ENCODE assay signal across 18 mouse cellular contexts in the genomic region with DNA sequence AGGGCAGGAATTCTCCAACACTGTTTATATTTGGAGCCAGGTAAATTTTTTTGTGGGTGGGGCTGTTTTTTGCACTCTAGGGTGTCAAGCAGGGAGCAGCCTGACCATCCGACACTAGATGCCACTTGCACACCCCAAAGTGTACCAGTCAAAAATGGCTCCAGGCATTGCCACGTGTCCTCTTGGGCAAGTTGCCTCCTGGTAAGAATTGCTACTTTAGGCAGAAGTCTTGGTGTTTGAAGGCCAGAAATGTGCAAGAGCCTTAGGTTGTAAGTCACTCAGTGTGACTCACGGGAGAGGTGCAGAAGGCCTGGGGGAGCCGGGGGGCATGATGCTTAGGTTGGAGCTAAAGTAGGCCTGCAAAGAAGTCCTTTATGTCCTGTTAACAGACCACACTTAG. TPM values are rescaled to one million over a fixed set of nuclear protein-coding genes. Genes with fewer than 3 reads are reported as not detected.
DNase-seq lines count a peak whose midpoint lies in the region; ATAC-seq lines count a peak whose summit lies in the region.
"Had no signal": no experiment of that assay in that cellular context is flagged by ENCODE, and none has a peak within 500 bp of the region (broad histone marks: within the 10 kb centered on the region; RNA-seq: fewer than 3 reads in every experiment).

No protein-coding gene starts in this region.

- H3K4me2 ChIP-seq in heart, embryonic 13.5 days = no peak overlapping the region
- H3K4me2 ChIP-seq in intestine, embryonic 16.5 days (ENCODE audit: low read depth, low read length) = no peak overlapping the region
- no peak overlapping the region for H3K4me2 ChIP-seq in intestine, embryonic 15.5 days (replicated peaks)
- H3K4me2 ChIP-seq: heart, embryonic 11.5 days; hindbrain, embryonic 15.5 days had no signal

- peaks cover 92% of the 10 kb centered on the region for H3K36me3 ChIP-seq in heart, embryonic 13.5 days
- H3K36me3 ChIP-seq in intestine, embryonic 16.5 days (ENCODE audit: control insufficient read depth, insufficient read depth, low read length) = peaks cover 21% of the 10 kb centered on the region
- H3K36me3 ChIP-seq in intestine, embryonic 15.5 days = peaks cover 31% of the 10 kb centered on the region

- no peaks in the 10 kb centered on the region for H3K27me3 ChIP-seq in heart, embryonic 13.5 days (replicated peaks)
- H3K27me3 ChIP-seq in intestine, embryonic 16.5 days (replicated peaks; ENCODE audit: control insufficient read depth, insufficient read depth, low read length) = no peaks in the 10 kb centered on the region
- no peaks in the 10 kb centered on the region for H3K27me3 ChIP-seq in intestine, embryonic 15.5 days (replicated peaks)
- H3K27me3 ChIP-seq: hindbrain, embryonic 15.5 days had no signal

- no peaks in the 10 kb centered on the region for H3K9me3 ChIP-seq in heart, embryonic 13.5 days
- H3K9me3 ChIP-seq in intestine, embryonic 16.5 days (ENCODE audit: control insufficient read depth, low read length) = no peaks in the 10 kb centered on the region
- H3K9me3 ChIP-seq in intestine, embryonic 15.5 days = no peaks in the 10 kb centered on the region
- H3K9me3 ChIP-seq: hindbrain, embryonic 15.5 days had no signal

- ATAC-seq in heart, embryonic 13.5 days (ENCODE audit: extremely low read depth, insufficient number of reproducible peaks, low FRiP score, low TSS enrichment) = no peak
- no peak for ATAC-seq in intestine, embryonic 16.5 days
- ATAC-seq in intestine, embryonic 15.5 days = no peak
- ATAC-seq: forebrain, embryonic 14.5 days had no signal

- 0 out of 2 replicates have a peak overlapping the region, but pooled peaks have one; percentile 5 for H3K9ac ChIP-seq in heart, embryonic 13.5 days
- H3K9ac ChIP-seq in intestine, embryonic 16.5 days (ENCODE audit: low read depth, low read length) = no peak overlapping the region
- H3K9ac ChIP-seq in intestine, embryonic 15.5 days = no peak overlapping the region
- H3K9ac ChIP-seq: hindbrain, embryonic 15.5 days had no signal

- H3K27ac ChIP-seq in heart, embryonic 13.5 days (replicated peaks) = 0 out of 2 replicates have a peak overlapping the region, but pooled peaks have one; percentile 1
- H3K27ac ChIP-seq in intestine, embryonic 16.5 days (ENCODE audit: low read length) = 0 out of 2 replicates have a peak overlapping the region, but pooled peaks have one; percentile 14
- H3K27ac ChIP-seq in intestine, embryonic 15.5 days = no peak overlapping the region
- H3K27ac ChIP-seq: hindbrain, embryonic 15.5 days had no signal

- no peak overlapping the region for H3K4me3 ChIP-seq in heart, embryonic 13.5 days
- H3K4me3 ChIP-seq in intestine, embryonic 16.5 days (ENCODE audit: low read length) = no peak overlapping the region
- H3K4me3 ChIP-seq in intestine, embryonic 15.5 days (replicated peaks) = no peak overlapping the region
- H3K4me3 ChIP-seq: hindbrain, embryonic 15.5 days had no signal

- peaks cover 91% of the 10 kb centered on the region for H3K4me1 ChIP-seq in heart, embryonic 13.5 days
- peaks cover 39% of the 10 kb centered on the region for H3K4me1 ChIP-seq in intestine, embryonic 16.5 days (ENCODE audit: control insufficient read depth, insufficient read depth, low read length)
- peaks cover 32% of the 10 kb centered on the region for H3K4me1 ChIP-seq in intestine, embryonic 15.5 days (replicated peaks)

- 80% methylated on average over 4 of the region's 4 CpGs for WGBS in heart, embryonic 13.5 days
- 86% methylated on average over 4 of the region's 4 CpGs for WGBS in intestine, embryonic 16.5 days
- WGBS in intestine, embryonic 15.5 days = 88% methylated on average over 4 of the region's 4 CpGs

- peak; percentile 64 for DNase-seq in gastrocnemius, adult 18-20 months (ENCODE audit: low spot score)
- DNase-seq in gastrocnemius, adult 8-10 months (ENCODE audit: low spot score in 2 of 2) = no peak
- DNase-seq in heart, adult 8-10 months (ENCODE audit: low spot score) = no peak
- peak; percentile 63 for DNase-seq in skeletal muscle tissue, adult 2 months (ENCODE audit: low read depth, low spot score)
- no peak for DNase-seq in T-cell, adult 2 months (ENCODE audit: low spot score)
- DNase-seq: adrenal gland, postnatal 10 days; cerebellum, adult 11-12 months; cerebellum, adult 9-10 months; cerebellum, postnatal 25 days; heart, postnatal 10 days; kidney, adult 11 months; kidney, adult 9 months had no signal

RNA-seq across cellular contexts. Expression of gene Nedd4, which starts 35.6 kb away (rescaled TPM):
- total RNA-seq in gastrocnemius, adult 18-20 months (2021) = 100 to 1,000 TPM; 266 to 284 TPM
- 100 to 1,000 TPM; 286 to 317 (median 309) TPM for total RNA-seq in gastrocnemius, adult 8-10 months (2022)
- 468 and 480 TPM in 2 replicates for polyA plus RNA-seq in heart, embryonic 13.5 days (2015; fragmentation: Nextera tagmentation; extraction: Ambion mirVana)
- total RNA-seq in heart, adult 8-10 months (2022) = 100 to 1,000 TPM; 344 to 366 (median 354) TPM
- polyA plus RNA-seq in intestine, embryonic 16.5 days (2015; fragmentation: Nextera tagmentation; extraction: Ambion mirVana) = 397 and 409 TPM in 2 replicates
- 462 and 512 TPM in 2 replicates for polyA plus RNA-seq in intestine, embryonic 15.5 days (2015; fragmentation: Nextera tagmentation; extraction: Ambion mirVana)

Comparison
In these comparisons a context has a peak if more than half of its experiments do, and no peak if none do; other contexts are left out.
1. DNase-seq: peak in gastrocnemius, adult 18-20 months (single experiment) and skeletal muscle tissue, adult 2 months (single experiment); none in gastrocnemius, adult 8-10 months (0 of 2), heart, adult 8-10 months (single experiment) and T-cell, adult 2 months (single experiment).